Mouse (Mus musculus) layer of hippocampus, adult 9-10 months (tissue): ENCODE results near the gene Tshz2.
A peak's percentile ranks its signal among the peaks of the same experiment; 100 is the strongest.

Source experiments
- DNase-seq: peaks from one replicate; pipeline ENCODE4 v3.0.0; 2022; ENCODE audit warnings: low spot score

Gene Tshz2

GRCm38 (mm10) chr2:170104396-170104795, 471.6 kb downstream of the Tshz2 start:
- DNase-seq = no peak

GRCm38 (mm10) chr2:170106000-170106399, 473.2 kb downstream of the Tshz2 start:
- DNase-seq = no peak

GRCm38 (mm10) chr2:170107791-170108190, 475.0 kb downstream of the Tshz2 start:
- no peak for DNase-seq

- DNase-seq = no peak
Observed at GRCm38 (mm10) chr2:170109528-170109927, 476.7 kb downstream of the Tshz2 start.

GRCm38 (mm10) chr2:170110306-170110705, 477.5 kb downstream of the Tshz2 start:
- no peak for DNase-seq

GRCm38 (mm10) chr2:170116704-170117281, 484.0 kb downstream of the Tshz2 start:
- peak; percentile 86 for DNase-seq

GRCm38 (mm10) chr2:170120139-170121027, 487.6 kb downstream of the Tshz2 start:
- no peak for DNase-seq
